Mouse (Mus musculus): Measurements from ENCODE around the gene Dclk2. TPM values are rescaled to one million over a fixed set of nuclear protein-coding genes. Genes with fewer than 3 reads are reported as not detected.

The Dclk2 gene
- total and polyA plus RNA-seq, 3 experiments = under 0.01 to 0.17 TPM; not detected in 1

- DNase-seq (ENCODE audit: low read depth, low spot score) = no peak
- Histone ChIP-seq H3K36me3 (ENCODE audit: control insufficient read depth in 1 of 2, insufficient read depth in 2 of 2, low read length in 2 of 2) (no peaks in the 10 kb centered on the region), H3K27ac (ENCODE audit: control insufficient read depth, low read depth, low read length) (no peak overlapping the region), H3K9me3 (replicated peaks; ENCODE audit: insufficient read depth, low read length) (no peaks in the 10 kb centered on the region), H3K79me2 (ENCODE audit: control insufficient read depth, insufficient read depth, low read length, poor library complexity) (no peaks in the 10 kb centered on the region), H3K4me3 (ENCODE audit: control insufficient read depth in 1 of 2, insufficient read depth in 1 of 2, low read depth in 2 of 2, low read length in 2 of 2) (no peak overlapping the region), H3K27me3 (ENCODE audit: control insufficient read depth in 1 of 2, insufficient read depth in 2 of 2, low read length in 2 of 2) (no peaks in the 10 kb centered on the region), H3K4me1 (ENCODE audit: control insufficient read depth in 1 of 2, insufficient read depth in 2 of 2, low read length in 2 of 2) (no peaks in the 10 kb centered on the region), H3K9ac (ENCODE audit: control insufficient read depth, low read depth, low read length, poor library complexity, severe bottlenecking) (no peak overlapping the region)
- TF ChIP-seq E2F4 (IDR thresholded peaks at IDR 0.05; ENCODE audit: borderline replicate concordance, low read depth, low read length) = no peak
- TF ChIP-seq JUND (IDR thresholded peaks at IDR 0.05; ENCODE audit: low read depth, low read length) = no peak
- no peak for TF ChIP-seq EP300 (IDR thresholded peaks at IDR 0.05; ENCODE audit: low read depth in 1 of 2, low read length in 2 of 2)
- TF ChIP-seq POLR2AphosphoS5 (IDR thresholded peaks at IDR 0.05; ENCODE audit: borderline replicate concordance, low read depth, low read length) = no peak
- TF ChIP-seq MEF2A (IDR thresholded peaks at IDR 0.05; ENCODE audit: extremely low read depth, insufficient replicate concordance, low read depth, low read length, poor library complexity, severe bottlenecking) = no peak
- TF ChIP-seq BHLHE40 (IDR thresholded peaks at IDR 0.05; ENCODE audit: borderline replicate concordance, low read depth, low read length) = no peak
- no peak for TF ChIP-seq HCFC1 (IDR thresholded peaks at IDR 0.05; ENCODE audit: low read depth, low read length)
- no peak for TF ChIP-seq MAX (IDR thresholded peaks at IDR 0.05; ENCODE audit: low read length)
- TF ChIP-seq KAT2A (conservative IDR thresholded peaks at IDR 0.05; ENCODE audit: low read depth, low read length) = no peak
- TF ChIP-seq NELFE (IDR thresholded peaks at IDR 0.05; ENCODE audit: low read depth, low read length) = no peak
- no peak for TF ChIP-seq POLR2AphosphoS2 (IDR thresholded peaks at IDR 0.05; ENCODE audit: low read length)
- no peak for TF ChIP-seq TAL1 (IDR thresholded peaks at IDR 0.05; ENCODE audit: low read length)
Measured at GRCm38 (mm10) chr3:86786280-86786679, 134.4 kb downstream of the Dclk2 start.

GRCm38 (mm10) chr3:86784930-86785329 lies 135.7 kb downstream of the Dclk2 start:
- TF ChIP-seq POLR2A (IDR thresholded peaks at IDR 0.05; ENCODE audit: control insufficient read depth in 1 of 2, insufficient read depth in 1 of 2, low read depth in 1 of 2, low read length in 2 of 2, poor library complexity in 1 of 2) (no peak), RAD21 (IDR thresholded peaks at IDR 0.05; ENCODE audit: low read depth, low read length) (no peak), JUND (IDR thresholded peaks at IDR 0.05; ENCODE audit: low read depth, low read length) (no peak), MAX (IDR thresholded peaks at IDR 0.05; ENCODE audit: low read length) (no peak), E2F4 (IDR thresholded peaks at IDR 0.05; ENCODE audit: borderline replicate concordance, low read depth, low read length) (no peak), TAL1 (IDR thresholded peaks at IDR 0.05; ENCODE audit: low read length) (no peak), TBP (IDR thresholded peaks at IDR 0.05; ENCODE audit: low read depth, low read length) (no peak), ZC3H11A (IDR thresholded peaks at IDR 0.05; ENCODE audit: low read depth, low read length) (no peak), NRF1 (IDR thresholded peaks at IDR 0.05; ENCODE audit: insufficient read depth, low read depth, low read length, poor library complexity, severe bottlenecking) (no peak), UBTF (IDR thresholded peaks at IDR 0.05; ENCODE audit: borderline replicate concordance, insufficient read depth, low read depth, low read length) (no peak), CHD1 (IDR thresholded peaks at IDR 0.05; ENCODE audit: low read depth, low read length) (no peak), MAZ (IDR thresholded peaks at IDR 0.05; ENCODE audit: low read depth, low read length) (no peak), SIN3A (IDR thresholded peaks at IDR 0.05; ENCODE audit: low read length) (no peak)
- H3K9me3 ChIP-seq (replicated peaks; ENCODE audit: insufficient read depth, low read length) = no peaks in the 10 kb centered on the region
- H3K79me2 ChIP-seq (ENCODE audit: control insufficient read depth, insufficient read depth, low read length, poor library complexity) = no peaks in the 10 kb centered on the region
- H3K4me3 ChIP-seq (ENCODE audit: control insufficient read depth in 1 of 2, insufficient read depth in 1 of 2, low read depth in 2 of 2, low read length in 2 of 2) = no peak overlapping the region
- no peaks in the 10 kb centered on the region for H3K4me1 ChIP-seq (ENCODE audit: control insufficient read depth in 1 of 2, insufficient read depth in 2 of 2, low read length in 2 of 2)
- no peak overlapping the region for H3K9ac ChIP-seq (ENCODE audit: control insufficient read depth, low read depth, low read length, poor library complexity, severe bottlenecking)
- H3K27ac ChIP-seq (ENCODE audit: control insufficient read depth, low read depth, low read length) = no peak overlapping the region
- no peaks in the 10 kb centered on the region for H3K36me3 ChIP-seq (ENCODE audit: control insufficient read depth in 1 of 2, insufficient read depth in 2 of 2, low read length in 2 of 2)
- DNase-seq (ENCODE audit: low read depth, low spot score) = no peak
- no peaks in the 10 kb centered on the region for H3K27me3 ChIP-seq (ENCODE audit: control insufficient read depth in 1 of 2, insufficient read depth in 2 of 2, low read length in 2 of 2)
